Mouse (Mus musculus) midbrain, embryonic 16.5 days (tissue): ENCODE results near the gene AA467197. TPM values are rescaled to one million over a fixed set of nuclear protein-coding genes. Genes with fewer than 3 reads are reported as not detected.

Source experiments
- ATAC-seq: fragments of 200-750 bp; cut with Nextera tagmentation; 2 replicates; pipeline ENCODE4 v1.8.0; 2017; ENCODE audit warnings: moderate TSS enrichment
- H3K27ac ChIP-seq: fragments of 300-500 bp; sonication (generic); 2 replicates; pipeline ENCODE4 v1.5.1; 2014; ENCODE audit warnings: mild to moderate bottlenecking, low read length, mixed read lengths
- H3K27me3 ChIP-seq: fragments of 300-500 bp; sonication (generic); 2 replicates; pipeline ENCODE4 v1.6.1; 2014; ENCODE audit warnings: low read depth, low read length, mixed read lengths; ENCODE audit not compliant: control insufficient read depth, insufficient read depth
- H3K36me3 ChIP-seq: fragments of 300-500 bp; sonication (generic); 2 replicates; pipeline ENCODE4 v1.6.1; 2014; ENCODE audit warnings: mild to moderate bottlenecking, low read length, moderate library complexity, mixed read lengths; ENCODE audit not compliant: control insufficient read depth, insufficient read depth
- H3K4me1 ChIP-seq: fragments of 300-500 bp; sonication (generic); 2 replicates; pipeline ENCODE4 v1.6.1; 2014; ENCODE audit warnings: mild to moderate bottlenecking, low read length, mixed read lengths; ENCODE audit not compliant: control insufficient read depth, insufficient read depth
- H3K4me2 ChIP-seq: fragments of 300-500 bp; sonication (generic); 2 replicates; pipeline ENCODE4 v1.6.1; 2014; ENCODE audit warnings: mild to moderate bottlenecking, low read length, mixed read lengths
- H3K4me3 ChIP-seq: fragments of 300-500 bp; sonication (generic); 2 replicates; pipeline ENCODE4 v1.5.1; 2014; ENCODE audit warnings: low read depth, mild to moderate bottlenecking, low read length, moderate library complexity, mixed read lengths
- H3K9ac ChIP-seq: fragments of 300-500 bp; sonication (generic); 2 replicates; pipeline ENCODE4 v1.6.1; 2014; ENCODE audit warnings: low read depth, low read length, mixed read lengths
- H3K9me3 ChIP-seq: fragments of 300-500 bp; sonication (generic); replicated peaks from 2 replicates; pipeline ENCODE4 v1.6.1; 2014; ENCODE audit warnings: mild to moderate bottlenecking, low read length, mixed read lengths; ENCODE audit not compliant: control insufficient read depth, poor library complexity, severe bottlenecking
- WGBS: fragments of 180-500 bp; shearing (Covaris S2); extraction: QIAGEN DNeasy Blood & Tissue Kit; methylation state at CpG from one replicate; pipeline ENCODE4 v1.1.7; 2014; 5-methylcytosine and 5-hydroxymethylcytosine counted together
- polyA plus RNA-seq: library from polyadenylated mRNA; unstranded; fragments of >200 nt; fragmentation: Nextera tagmentation; extraction: Ambion mirVana; gene quantifications from 2 replicates; pipeline ENCODE4 v1.2.1, GENCODE M21; 2015

The AA467197 gene
- polyA plus RNA-seq, 1 experiment from 2014 or later: not detected

DNA sequence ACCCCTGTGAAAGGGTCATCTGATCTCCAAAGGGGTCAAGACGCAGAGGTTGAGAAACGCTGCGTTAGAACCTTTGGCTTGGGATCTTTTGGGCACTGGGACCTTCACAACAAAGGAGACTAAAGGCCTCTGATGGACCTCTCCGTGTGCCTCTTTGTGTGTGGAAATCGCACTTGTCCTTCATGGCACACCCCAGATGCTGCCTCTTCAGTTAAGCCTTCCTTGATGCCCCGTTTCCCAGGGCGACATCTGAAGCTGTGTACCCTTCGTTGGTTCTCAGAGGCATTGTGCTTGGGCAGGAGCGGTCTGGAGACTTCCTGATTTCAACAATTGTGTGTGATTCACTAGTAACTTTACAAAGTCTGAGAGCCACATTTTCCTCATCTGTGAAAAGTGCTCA is 20.0 kb downstream of the AA467197 start:
- H3K4me3 ChIP-seq: no peak overlapping the region
- no peaks in the 10 kb centered on the region for H3K9me3 ChIP-seq
- no peaks in the 10 kb centered on the region for H3K36me3 ChIP-seq
- ATAC-seq: no peak
- H3K9ac ChIP-seq: no peak overlapping the region
- WGBS: 52% methylated on average over 9 of the region's 9 CpGs
- H3K27ac ChIP-seq: no peak overlapping the region
- H3K4me2 ChIP-seq: no peak overlapping the region
- no peaks in the 10 kb centered on the region for H3K27me3 ChIP-seq
- H3K4me1 ChIP-seq: no peaks in the 10 kb centered on the region

DNA sequence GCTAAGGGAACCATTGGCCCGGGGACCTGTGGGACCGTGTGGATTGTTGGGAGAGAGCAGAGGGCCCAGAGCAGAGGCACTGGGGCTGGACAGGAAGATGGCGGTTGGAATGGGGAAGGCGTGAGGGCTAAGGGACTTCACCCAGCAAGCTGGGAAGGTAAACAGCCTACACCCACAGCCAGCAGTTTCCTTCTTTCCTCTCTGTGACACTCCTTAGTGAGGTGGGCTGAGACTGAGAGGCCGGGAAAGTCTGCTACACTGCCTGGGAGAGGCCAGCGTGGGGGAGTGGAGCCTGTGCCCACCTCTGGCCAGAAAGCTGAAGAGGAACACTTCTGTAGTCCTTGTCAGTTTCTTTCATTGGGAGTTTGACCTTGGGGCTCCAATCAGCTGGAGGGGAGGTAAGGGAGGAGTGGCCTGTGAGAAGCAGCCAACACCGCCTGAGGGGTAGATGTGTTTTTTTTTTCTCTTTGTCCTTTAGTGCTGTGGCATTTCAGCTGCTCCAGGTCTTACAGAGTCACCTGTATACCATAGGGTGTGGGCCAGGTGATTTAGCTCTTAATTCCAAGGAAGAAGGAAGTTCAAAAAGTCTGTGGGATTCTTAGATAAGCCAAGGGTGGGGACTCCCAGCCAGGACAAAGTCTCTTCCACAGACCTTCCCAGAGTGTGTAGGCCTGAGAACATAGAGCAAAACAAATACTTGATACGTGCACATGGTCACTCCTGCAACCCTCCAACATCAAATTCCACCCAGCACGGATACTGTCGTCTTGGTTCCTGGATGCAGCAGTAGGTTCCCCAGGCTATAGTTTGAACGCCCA is 21.1 kb downstream of the AA467197 start:
- no peak overlapping the region for H3K4me3 ChIP-seq
- H3K9me3 ChIP-seq: no peaks in the 10 kb centered on the region
- H3K36me3 ChIP-seq: no peaks in the 10 kb centered on the region
- no peaks in the 10 kb centered on the region for H3K4me1 ChIP-seq
- H3K9ac ChIP-seq: no peak overlapping the region
- no peak overlapping the region for H3K4me2 ChIP-seq
- no peak overlapping the region for H3K27ac ChIP-seq
- no peaks in the 10 kb centered on the region for H3K27me3 ChIP-seq
- no peak for ATAC-seq
- 85% methylated on average over 11 of the region's 11 CpGs for WGBS

DNA sequence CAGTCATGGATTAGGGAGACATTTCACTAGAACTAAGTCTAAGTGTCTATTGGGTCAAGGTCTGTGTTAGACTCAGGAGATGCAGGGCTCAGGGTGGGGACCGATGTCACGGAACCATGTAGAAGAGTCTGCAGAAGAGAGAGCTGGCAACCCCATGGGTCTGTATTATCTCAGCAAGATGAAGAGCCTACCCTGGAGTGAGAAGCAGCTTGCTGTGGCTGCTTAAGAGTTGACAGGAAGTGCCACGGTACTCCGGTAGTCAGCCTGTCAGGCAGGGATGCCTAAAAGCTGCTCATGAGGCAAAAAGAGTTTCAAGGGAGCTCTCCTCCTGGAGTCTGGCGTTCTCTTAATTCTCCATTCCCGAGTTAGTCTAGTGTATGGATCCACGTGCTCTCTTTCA is 23.0 kb downstream of the AA467197 start:
- no peak for ATAC-seq
- Histone ChIP-seq H3K36me3 (no peaks in the 10 kb centered on the region), H3K4me2 (no peak overlapping the region), H3K4me1 (no peaks in the 10 kb centered on the region), H3K27me3 (no peaks in the 10 kb centered on the region), H3K9ac (no peak overlapping the region), H3K27ac (no peak overlapping the region), H3K9me3 (no peaks in the 10 kb centered on the region), H3K4me3 (no peak overlapping the region)
- 91% methylated on average over 7 of the region's 7 CpGs for WGBS

DNA sequence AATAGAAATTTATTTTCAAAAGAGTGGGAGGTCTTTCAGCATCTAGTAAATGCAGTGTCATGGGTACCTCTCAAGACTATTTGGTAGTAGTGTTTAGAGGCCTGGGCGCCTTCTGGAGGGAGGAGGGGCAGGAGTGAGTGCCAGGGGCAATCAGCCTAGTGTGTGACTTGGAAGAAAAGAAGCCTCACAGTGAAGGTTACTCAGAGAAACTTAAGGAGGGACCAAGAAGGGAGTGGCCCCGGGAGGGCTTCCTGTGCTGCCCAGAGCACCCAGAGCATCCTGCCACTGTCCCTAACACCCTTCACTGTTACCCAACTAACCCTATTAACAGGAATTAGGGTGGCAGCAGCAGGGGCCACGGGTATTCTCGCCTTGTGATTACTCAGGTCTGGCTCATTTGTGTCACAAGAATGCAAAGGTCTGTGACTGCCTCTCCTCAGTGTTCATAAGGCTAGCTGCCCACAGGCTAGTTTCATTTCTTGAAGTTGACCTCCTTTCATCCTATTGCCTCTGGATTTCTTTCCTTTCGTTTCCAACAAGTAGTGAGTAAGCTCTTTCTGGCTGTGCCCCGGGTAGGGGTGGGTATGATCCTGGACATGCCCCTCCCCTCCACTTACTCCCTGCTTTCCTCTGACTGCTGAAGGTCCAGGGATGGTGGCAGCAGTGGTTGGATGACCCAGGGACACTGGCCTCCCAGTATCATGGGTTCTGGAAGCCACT is 28.6 kb downstream of the AA467197 start:
- H3K9ac ChIP-seq: no peak overlapping the region

DNA sequence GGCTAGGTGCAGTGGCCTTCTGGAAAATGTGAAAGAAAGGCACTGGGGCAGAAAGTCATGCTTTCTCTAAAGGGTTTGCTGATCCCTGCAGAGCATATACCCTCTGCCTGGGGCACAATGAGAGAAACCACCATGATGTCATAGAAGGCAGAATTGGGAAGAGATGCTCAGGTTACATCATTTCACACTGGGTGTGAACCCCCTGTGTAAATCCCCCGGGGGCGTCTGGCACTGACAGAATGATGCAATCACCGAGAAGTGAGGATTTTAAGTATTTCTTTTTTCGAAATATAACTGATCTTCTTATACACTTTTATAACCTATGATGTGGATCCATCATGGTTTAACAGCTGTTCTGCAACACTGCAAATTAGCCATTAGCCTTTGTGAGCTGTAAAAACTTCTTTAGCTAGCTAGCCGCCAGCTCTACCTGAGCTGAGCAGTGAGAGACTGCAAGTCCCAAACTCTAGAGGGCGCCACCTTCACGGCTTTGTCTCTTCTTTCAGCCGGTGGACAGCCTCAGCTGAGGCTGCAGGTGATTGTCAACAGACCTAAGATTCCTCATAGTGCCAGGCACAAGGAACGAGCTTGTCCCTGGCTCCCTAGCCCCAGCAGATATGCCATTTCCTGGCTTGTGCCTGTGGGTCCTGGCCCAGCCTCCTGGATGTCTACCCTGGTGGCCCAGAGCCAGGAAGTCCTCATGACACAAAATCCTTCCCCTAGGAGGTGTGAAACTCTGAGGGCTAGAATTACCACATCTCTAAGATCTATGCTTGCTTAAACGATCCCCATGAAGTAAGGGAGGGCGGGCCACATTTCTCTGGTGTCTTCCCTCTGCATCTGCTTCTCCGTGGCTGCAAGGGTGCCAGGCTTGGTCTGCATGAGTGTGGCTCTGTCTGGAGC is 29.4 kb downstream of the AA467197 start:
- Histone ChIP-seq H3K27me3 (no peaks in the 10 kb centered on the region), H3K9ac (no peak overlapping the region), H3K4me2 (no peak overlapping the region), H3K36me3 (no peaks in the 10 kb centered on the region), H3K4me1 (no peaks in the 10 kb centered on the region), H3K4me3 (no peak overlapping the region), H3K9me3 (no peaks in the 10 kb centered on the region), H3K27ac (no peak overlapping the region)
- WGBS: 55% methylated on average over 12 of the region's 12 CpGs
- no peak for ATAC-seq

More for the DNA sequence above, 28.6 kb downstream of the AA467197 start:
- H3K9me3 ChIP-seq: no peaks in the 10 kb centered on the region
- no peak for ATAC-seq
- no peaks in the 10 kb centered on the region for H3K36me3 ChIP-seq
- no peak overlapping the region for H3K4me2 ChIP-seq
- WGBS: 69% methylated on average over 6 of the region's 6 CpGs
- no peaks in the 10 kb centered on the region for H3K27me3 ChIP-seq
- H3K4me1 ChIP-seq: no peaks in the 10 kb centered on the region
- H3K4me3 ChIP-seq: no peak overlapping the region
- no peak overlapping the region for H3K27ac ChIP-seq

DNA sequence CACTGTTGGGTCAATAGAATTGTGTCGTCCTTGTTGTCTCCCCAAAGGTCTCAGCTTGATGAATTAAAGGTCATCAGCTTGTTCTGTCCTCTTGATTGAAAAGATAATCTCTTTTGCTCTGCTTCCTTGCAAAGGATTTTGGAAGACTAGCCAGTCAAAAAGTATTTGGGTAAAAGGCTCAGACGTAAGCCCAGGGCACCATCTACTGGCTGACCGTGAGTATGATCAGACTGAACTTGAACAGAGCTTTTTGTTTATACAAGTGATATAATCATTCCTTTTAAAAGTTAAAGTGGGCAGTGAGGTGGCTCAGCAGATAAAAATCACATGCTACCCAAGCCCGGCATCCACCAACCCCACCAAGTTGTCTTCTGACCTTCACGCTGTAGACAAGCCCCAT is 31.1 kb downstream of the AA467197 start:
- ATAC-seq: no peak
- WGBS: 45% methylated on average over 5 of the region's 5 CpGs
- Histone ChIP-seq H3K4me2 (no peak overlapping the region), H3K9ac (no peak overlapping the region), H3K4me3 (no peak overlapping the region), H3K9me3 (no peaks in the 10 kb centered on the region), H3K4me1 (no peaks in the 10 kb centered on the region), H3K27ac (no peak overlapping the region), H3K36me3 (no peaks in the 10 kb centered on the region), H3K27me3 (no peaks in the 10 kb centered on the region)

DNA sequence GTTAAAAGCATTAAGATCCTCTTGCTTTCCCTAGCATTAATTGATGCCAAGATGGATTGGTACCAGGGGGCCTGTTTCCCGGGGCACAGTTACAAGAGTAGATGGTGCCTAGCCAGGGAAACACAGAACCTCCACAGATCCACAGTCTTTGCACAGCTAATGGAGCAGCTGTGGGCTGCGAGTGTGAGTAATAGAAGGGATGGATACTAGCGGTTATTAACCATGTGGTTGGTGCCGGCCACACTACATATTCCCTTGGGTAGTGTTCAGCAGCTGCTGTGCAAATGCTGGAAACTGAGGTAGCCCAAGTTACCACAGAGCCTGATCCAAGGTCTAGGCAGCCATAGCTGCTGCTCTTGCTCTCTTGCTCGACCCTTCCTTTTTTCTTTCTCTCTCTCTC is 34.9 kb downstream of the AA467197 start:
- WGBS: 77% methylated on average over 5 of the region's 5 CpGs
- Histone ChIP-seq H3K36me3 (no peaks in the 10 kb centered on the region), H3K27ac (no peak overlapping the region), H3K4me2 (no peak overlapping the region), H3K4me1 (no peaks in the 10 kb centered on the region), H3K9me3 (no peaks in the 10 kb centered on the region), H3K4me3 (no peak overlapping the region), H3K27me3 (no peaks in the 10 kb centered on the region), H3K9ac (no peak overlapping the region)
- no peak for ATAC-seq

DNA sequence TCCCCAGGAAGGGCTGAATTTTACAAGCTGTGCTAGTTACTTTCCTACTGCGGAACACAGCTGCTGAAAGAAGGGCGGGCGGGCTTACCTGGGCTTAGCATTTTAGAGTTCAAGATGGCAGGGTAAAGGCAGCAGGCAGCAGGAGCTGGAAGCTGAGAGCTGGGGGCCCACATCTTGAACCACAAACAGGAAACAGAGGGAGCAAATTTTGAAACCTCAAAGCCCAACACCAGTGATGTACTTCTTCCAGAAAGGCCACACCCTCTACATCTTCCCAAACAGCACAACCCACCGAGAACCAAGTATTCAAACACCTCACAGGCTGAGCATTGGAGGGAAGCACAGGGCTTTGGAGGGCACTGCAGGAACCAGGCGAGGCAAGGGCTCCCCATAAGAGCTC is 36.1 kb downstream of the AA467197 start:
- H3K4me3 ChIP-seq: no peak overlapping the region
- 79% methylated on average over 5 of the region's 5 CpGs for WGBS
- H3K9me3 ChIP-seq: no peaks in the 10 kb centered on the region
- no peaks in the 10 kb centered on the region for H3K4me1 ChIP-seq
- H3K27me3 ChIP-seq: no peaks in the 10 kb centered on the region
- ATAC-seq: no peak
- no peak overlapping the region for H3K4me2 ChIP-seq
- no peak overlapping the region for H3K27ac ChIP-seq
- H3K36me3 ChIP-seq: no peaks in the 10 kb centered on the region
- H3K9ac ChIP-seq: no peak overlapping the region
